Mouse (Mus musculus): Measurements from ENCODE around the gene Gm17571.

GRCm38 (mm10) chr9:13460926-13461325 is 14.4 kb upstream of the Gm17571 start:
- TF ChIP-seq CHD2 (IDR thresholded peaks at IDR 0.05; ENCODE audit: low read length), result no peak
- no peak for TF ChIP-seq KAT2A (conservative IDR thresholded peaks at IDR 0.05; ENCODE audit: low read depth, low read length)
- no peak for TF ChIP-seq MAZ (IDR thresholded peaks at IDR 0.05; ENCODE audit: low read depth, low read length)
- no peak for TF ChIP-seq CTCF (IDR thresholded peaks at IDR 0.05 in 2 of 3, conservative IDR thresholded peaks at IDR 0.05 in 1 of 3; ENCODE audit: control insufficient read depth in 1 of 3, insufficient read depth in 1 of 3, low read depth in 2 of 3, low read length in 3 of 3, poor library complexity in 1 of 3, severe bottlenecking in 1 of 3)
- TF ChIP-seq POLR2AphosphoS2 (IDR thresholded peaks at IDR 0.05; ENCODE audit: low read length), result no peak
- TF ChIP-seq HCFC1 (IDR thresholded peaks at IDR 0.05; ENCODE audit: low read depth, low read length), result no peak
- TF ChIP-seq E2F4 (IDR thresholded peaks at IDR 0.05; ENCODE audit: borderline replicate concordance, low read depth, low read length), result no peak
- TF ChIP-seq USF1 (IDR thresholded peaks at IDR 0.05; ENCODE audit: low read depth, low read length), result no peak
- no peak for TF ChIP-seq NRF1 (IDR thresholded peaks at IDR 0.05; ENCODE audit: insufficient read depth, low read depth, low read length, poor library complexity, severe bottlenecking)

Data from MEL (cell line).